Mouse (Mus musculus) erythroblast, embryonic 14.5 days (primary cell): ENCODE data around the gene Ppm1g.

Experiments
- GATA1 ChIP-seq: IDR thresholded peaks from 2 replicates; pipeline ENCODE4 v1.6.1; 2012; ENCODE audit warnings: low read length, inconsistent platforms, mixed read lengths
- TAL1 ChIP-seq: IDR thresholded peaks from 3 replicates; pipeline ENCODE4 v1.6.1; 2012; ENCODE audit warnings: low read length, inconsistent platforms, mixed read lengths

- TF ChIP-seq GATA1 (no peak), TAL1 (no peak)
These were observed 6.2 kb upstream of the Ppm1g start for GRCm38 (mm10) chr5:31226641-31227040.
